Mouse (Mus musculus) liver, embryonic 12.5 days (tissue): ENCODE data around the gene Asic1. TPM values are rescaled to one million over a fixed set of nuclear protein-coding genes. Genes with fewer than 3 reads are reported as not detected.

Experiments
- polyA plus RNA-seq: library from polyadenylated mRNA; unstranded; fragments of >200 nt; fragmentation: Nextera tagmentation; extraction: Ambion mirVana; gene quantifications from 2 replicates; pipeline ENCODE4 v1.2.1, GENCODE M21; 2016

Gene Asic1
- polyA plus RNA-seq, 1 experiment from 2014 or later, result 2.0 TPM

Other genes with a start within 250 kb of the Asic1 start
- gene Nckap5l, start 212.6 kb upstream of the Asic1 start, polyA plus RNA-seq, result 2.3 and 2.6 TPM in 2 replicates
- gene Bcdin3d, start 195.6 kb upstream of the Asic1 start, polyA plus RNA-seq, result 7.9 TPM in 2 replicates
- 0.08 and 0.23 TPM in 2 replicates for gene Faim2, start 142.2 kb upstream of the Asic1 start, polyA plus RNA-seq
- not detected in 2 replicates for gene Aqp2, start 91.3 kb upstream of the Asic1 start, polyA plus RNA-seq
- 0.41 and 1.2 TPM in 2 replicates for gene Aqp5, start 79.6 kb upstream of the Asic1 start, polyA plus RNA-seq
- not detected in 2 replicates for gene Aqp6, start 69.0 kb upstream of the Asic1 start, polyA plus RNA-seq
- 93.4 and 96.3 TPM in 2 replicates for gene Racgap1, start 18.7 kb upstream of the Asic1 start, polyA plus RNA-seq
- 12.2 and 12.6 TPM in 2 replicates for gene Smarcd1, start 31.8 kb downstream of the Asic1 start, polyA plus RNA-seq
- not detected in 2 replicates for gene Gm17349, start 35.1 kb downstream of the Asic1 start, polyA plus RNA-seq
- 7.5 and 8.0 TPM in 2 replicates for gene Gpd1, start 47.1 kb downstream of the Asic1 start, polyA plus RNA-seq
- 98.3 and 98.4 TPM in 2 replicates for gene Cox14, start 55.2 kb downstream of the Asic1 start, polyA plus RNA-seq
- gene Cers5, start 102.5 kb downstream of the Asic1 start, polyA plus RNA-seq, result 17.8 and 19.1 TPM in 2 replicates
- 10.6 and 11.0 TPM in 2 replicates for gene Lima1, start 205.1 kb downstream of the Asic1 start, polyA plus RNA-seq